Mouse (Mus musculus): ENCODE measurements around the gene Gm16181. TPM values are rescaled to one million over a fixed set of nuclear protein-coding genes. Genes with fewer than 3 reads are reported as not detected.

Gene Gm16181
- polyA plus RNA-seq, 1 experiment, result not detected

DNA sequence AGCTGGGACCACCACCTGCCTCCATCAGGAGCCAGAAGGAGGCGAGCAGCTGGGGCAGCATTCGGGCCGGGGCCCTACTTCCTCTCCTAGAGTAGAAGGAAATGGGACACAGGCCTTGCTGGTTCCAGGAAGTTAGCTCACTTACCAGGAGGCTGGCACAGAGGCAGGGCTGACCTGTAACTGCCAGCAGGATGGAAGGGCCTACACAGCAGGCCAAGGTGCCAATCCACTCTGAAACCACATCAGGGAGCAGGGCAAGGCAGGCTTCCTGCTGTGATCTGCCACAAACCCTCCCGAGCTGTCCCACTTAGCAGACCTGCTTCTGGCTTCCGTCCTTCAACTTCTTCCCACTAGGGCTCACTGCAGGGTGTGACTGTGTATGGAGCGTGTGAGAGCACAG, 1.7 kb downstream of the Gm16181 start:
- TF ChIP-seq CTCF (IDR thresholded peaks at IDR 0.05; ENCODE audit: control insufficient read depth, insufficient read depth, insufficient replicate concordance, low read depth, low read length) (no peak), POLR2A (IDR thresholded peaks at IDR 0.05; ENCODE audit: control insufficient read depth, low read depth, low read length) (no peak)
- Histone ChIP-seq H3K27me3 (ENCODE audit: control insufficient read depth, insufficient read depth, low read length) (no peaks in the 10 kb centered on the region), H3K4me3 (ENCODE audit: control insufficient read depth, low read depth, low read length) (no peak overlapping the region), H3K4me1 (ENCODE audit: control insufficient read depth, insufficient read depth, low read length) (peaks cover 19% of the 10 kb centered on the region), H3K27ac (ENCODE audit: control insufficient read depth, insufficient read depth, low read depth, low read length) (no peak overlapping the region; the same call in 1 of the 2 replicates), H3K36me3 (ENCODE audit: control insufficient read depth, insufficient read depth, low read length) (no peaks in the 10 kb centered on the region)

DNA sequence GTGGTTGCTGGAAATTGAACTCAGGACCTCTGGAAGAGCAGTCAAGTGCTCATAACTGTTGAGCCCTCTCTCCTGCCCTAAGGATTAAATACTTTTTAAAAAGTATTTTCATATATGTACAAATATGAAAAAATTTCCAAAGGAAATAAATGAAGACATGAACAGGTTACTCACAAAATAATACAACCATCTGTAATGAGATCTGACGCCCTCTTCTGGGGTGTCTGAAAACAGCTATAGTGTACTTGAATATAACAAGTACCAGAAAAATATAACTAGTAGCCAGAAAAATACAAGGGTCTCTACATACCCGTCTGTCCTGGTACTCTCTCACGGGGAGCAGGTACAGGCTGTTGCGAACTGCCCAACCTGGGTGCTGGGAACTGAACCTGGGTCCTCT, 4.0 kb downstream of the Gm16181 start:
- peaks cover 20% of the 10 kb centered on the region for H3K4me1 ChIP-seq (ENCODE audit: control insufficient read depth, insufficient read depth, low read length)
- no peak overlapping the region for H3K4me3 ChIP-seq (ENCODE audit: control insufficient read depth, low read depth, low read length)
- no peaks in the 10 kb centered on the region for H3K36me3 ChIP-seq (ENCODE audit: control insufficient read depth, insufficient read depth, low read length)
- no peak overlapping the region for H3K27ac ChIP-seq (ENCODE audit: control insufficient read depth, insufficient read depth, low read depth, low read length)
- H3K27me3 ChIP-seq (ENCODE audit: control insufficient read depth, insufficient read depth, low read length), result no peaks in the 10 kb centered on the region
- TF ChIP-seq CTCF (IDR thresholded peaks at IDR 0.05; ENCODE audit: control insufficient read depth, insufficient read depth, insufficient replicate concordance, low read depth, low read length) (no peak), POLR2A (IDR thresholded peaks at IDR 0.05; ENCODE audit: control insufficient read depth, low read depth, low read length) (no peak)

DNA sequence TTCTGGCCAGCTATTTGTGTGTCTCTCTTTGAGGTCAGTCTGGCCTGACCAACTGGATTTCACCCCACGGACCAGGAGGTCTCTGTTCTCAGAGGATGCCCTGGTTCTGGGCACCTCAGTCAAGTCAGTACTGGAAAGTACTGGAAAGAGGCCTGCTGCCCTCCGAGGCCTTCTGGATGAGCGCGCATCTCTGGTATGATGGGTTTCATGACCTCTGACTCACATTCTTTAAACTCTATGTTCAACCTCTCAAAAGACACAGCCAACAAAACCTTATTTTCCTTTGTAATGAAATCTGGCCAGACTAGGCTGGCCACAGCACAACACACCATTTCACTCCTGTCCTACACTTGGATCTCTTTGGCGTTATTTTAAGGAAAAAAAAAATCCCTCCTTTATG, 4.8 kb downstream of the Gm16181 start:
- H3K4me1 ChIP-seq (ENCODE audit: control insufficient read depth, insufficient read depth, low read length), result peaks cover 18% of the 10 kb centered on the region
- no peak overlapping the region for H3K4me3 ChIP-seq (ENCODE audit: control insufficient read depth, low read depth, low read length)
- H3K27me3 ChIP-seq (ENCODE audit: control insufficient read depth, insufficient read depth, low read length), result no peaks in the 10 kb centered on the region
- H3K27ac ChIP-seq (ENCODE audit: control insufficient read depth, insufficient read depth, low read depth, low read length), result peak overlapping the region; percentile 64
- no peak for TF ChIP-seq POLR2A (IDR thresholded peaks at IDR 0.05; ENCODE audit: control insufficient read depth, low read depth, low read length)
- no peak for TF ChIP-seq CTCF (IDR thresholded peaks at IDR 0.05; ENCODE audit: control insufficient read depth, insufficient read depth, insufficient replicate concordance, low read depth, low read length)
- no peaks in the 10 kb centered on the region for H3K36me3 ChIP-seq (ENCODE audit: control insufficient read depth, insufficient read depth, low read length)

DNA sequence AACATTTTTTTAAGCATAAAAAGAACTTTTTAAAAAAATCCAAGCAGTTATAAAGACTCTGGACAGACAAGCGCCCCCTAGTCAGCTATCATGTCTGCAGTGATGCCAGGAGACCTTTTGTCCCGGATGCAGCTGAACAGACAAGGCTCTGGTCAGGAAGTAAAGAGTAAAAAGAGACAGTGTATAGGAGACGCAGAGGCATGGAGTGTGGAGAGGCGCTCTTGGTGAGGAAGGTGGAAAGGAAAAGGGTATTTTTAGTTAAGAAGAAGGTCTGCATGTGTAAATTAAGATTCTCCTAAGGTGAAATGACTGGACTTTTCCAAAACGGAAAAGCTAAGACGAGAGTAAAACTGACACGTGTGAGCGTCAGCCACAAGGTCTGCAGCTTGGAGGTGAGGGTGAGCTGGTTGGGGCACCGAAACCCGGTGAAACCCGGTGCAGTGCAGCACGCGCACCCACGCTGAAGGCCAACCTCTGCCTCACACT, 6.0 kb downstream of the Gm16181 start:
- Histone ChIP-seq H3K4me3 (ENCODE audit: control insufficient read depth, low read depth, low read length) (no peak overlapping the region), H3K4me1 (ENCODE audit: control insufficient read depth, insufficient read depth, low read length) (peaks cover 16% of the 10 kb centered on the region), H3K27ac (ENCODE audit: control insufficient read depth, insufficient read depth, low read depth, low read length) (peak overlapping the region; percentile 80), H3K36me3 (ENCODE audit: control insufficient read depth, insufficient read depth, low read length) (no peaks in the 10 kb centered on the region; the same call in 1 of the 2 replicates), H3K27me3 (ENCODE audit: control insufficient read depth, insufficient read depth, low read length) (no peaks in the 10 kb centered on the region)
- TF ChIP-seq CTCF (IDR thresholded peaks at IDR 0.05; ENCODE audit: control insufficient read depth, insufficient read depth, insufficient replicate concordance, low read depth, low read length) (no peak), POLR2A (IDR thresholded peaks at IDR 0.05; ENCODE audit: control insufficient read depth, low read depth, low read length) (no peak)

DNA sequence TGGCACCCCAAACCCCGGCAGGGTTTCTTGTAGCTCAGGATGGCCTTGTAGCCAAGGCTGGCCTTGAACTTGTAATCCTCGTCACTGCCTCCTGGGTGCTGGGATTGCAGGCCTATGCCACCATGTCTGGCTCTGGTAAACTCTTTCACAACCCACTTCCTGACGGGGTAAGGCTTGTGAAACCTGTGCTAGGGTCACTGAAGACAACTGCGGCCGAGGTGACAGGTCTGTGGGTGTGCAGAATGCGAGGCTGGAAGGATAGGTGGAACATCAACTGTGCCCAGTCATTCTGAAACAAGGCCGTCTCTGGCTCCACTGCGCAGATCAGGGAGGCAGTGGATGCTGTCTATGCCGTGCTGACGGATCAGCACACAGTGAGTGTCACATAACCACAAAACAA, 10.4 kb downstream of the Gm16181 start:
- no peaks in the 10 kb centered on the region for H3K27me3 ChIP-seq (ENCODE audit: control insufficient read depth, insufficient read depth, low read length)
- peak overlapping the region; percentile 47 for H3K27ac ChIP-seq (ENCODE audit: control insufficient read depth, insufficient read depth, low read depth, low read length)
- TF ChIP-seq POLR2A (IDR thresholded peaks at IDR 0.05; ENCODE audit: control insufficient read depth, low read depth, low read length) (no peak), CTCF (IDR thresholded peaks at IDR 0.05; ENCODE audit: control insufficient read depth, insufficient read depth, insufficient replicate concordance, low read depth, low read length) (no peak)
- no peaks in the 10 kb centered on the region; the same call in 1 of the 2 replicates for H3K36me3 ChIP-seq (ENCODE audit: control insufficient read depth, insufficient read depth, low read length)
- H3K4me3 ChIP-seq (ENCODE audit: control insufficient read depth, low read depth, low read length), result no peak overlapping the region
- H3K4me1 ChIP-seq (ENCODE audit: control insufficient read depth, insufficient read depth, low read length), result peaks cover 23% of the 10 kb centered on the region

DNA sequence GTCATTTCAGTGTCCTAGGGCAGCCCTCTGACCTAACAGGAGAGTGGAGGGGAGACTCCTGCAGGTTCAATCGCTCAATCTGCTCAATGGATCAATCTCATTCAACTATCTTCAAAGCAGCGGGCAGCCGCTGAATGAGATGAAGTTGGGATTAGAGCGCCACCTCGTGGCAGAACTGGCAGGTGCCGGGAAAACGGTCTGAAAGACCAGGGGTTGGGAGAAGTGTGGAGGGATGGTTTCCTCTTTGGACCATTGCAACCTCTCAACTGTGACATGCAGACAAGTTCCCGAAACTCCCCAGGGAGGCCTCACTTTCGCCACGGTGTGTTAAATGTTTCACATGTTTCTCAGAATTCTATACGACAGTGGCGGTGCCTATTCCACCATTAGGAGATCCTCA, 11.4 kb downstream of the Gm16181 start:
- no peaks in the 10 kb centered on the region for H3K27me3 ChIP-seq (ENCODE audit: control insufficient read depth, insufficient read depth, low read length)
- H3K4me3 ChIP-seq (ENCODE audit: control insufficient read depth, low read depth, low read length), result no peak overlapping the region; the same call in 1 of the 2 replicates
- H3K36me3 ChIP-seq (ENCODE audit: control insufficient read depth, insufficient read depth, low read length), result no peaks in the 10 kb centered on the region; the same call in 1 of the 2 replicates
- H3K4me1 ChIP-seq (ENCODE audit: control insufficient read depth, insufficient read depth, low read length), result peaks cover 27% of the 10 kb centered on the region
- peak overlapping the region; percentile 55 for H3K27ac ChIP-seq (ENCODE audit: control insufficient read depth, insufficient read depth, low read depth, low read length)
- peak; percentile 86 for TF ChIP-seq CTCF (IDR thresholded peaks at IDR 0.05; ENCODE audit: control insufficient read depth, insufficient read depth, insufficient replicate concordance, low read depth, low read length)
- TF ChIP-seq POLR2A (IDR thresholded peaks at IDR 0.05; ENCODE audit: control insufficient read depth, low read depth, low read length), result no peak

DNA sequence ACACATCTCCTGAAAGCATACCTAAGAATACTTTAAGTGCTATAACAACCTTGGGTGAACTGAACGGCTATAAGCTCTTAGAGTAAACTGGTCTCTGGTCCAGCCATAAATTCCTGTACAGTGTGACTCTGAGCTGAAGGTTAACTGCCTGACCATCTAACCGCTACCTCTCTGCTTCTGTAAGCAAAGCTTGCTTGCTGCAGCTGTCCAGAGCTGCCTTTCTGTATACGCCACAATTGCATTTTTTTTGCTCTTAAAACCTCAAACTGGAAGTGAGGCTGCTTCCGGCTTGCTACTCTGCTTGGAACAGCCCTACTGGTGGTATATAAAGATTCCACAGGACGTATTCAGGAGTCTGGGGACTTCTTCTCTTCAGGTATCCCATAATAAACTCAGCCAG, 12.0 kb downstream of the Gm16181 start:
- TF ChIP-seq CTCF (IDR thresholded peaks at IDR 0.05; ENCODE audit: control insufficient read depth, insufficient read depth, insufficient replicate concordance, low read depth, low read length) (no peak), POLR2A (IDR thresholded peaks at IDR 0.05; ENCODE audit: control insufficient read depth, low read depth, low read length) (no peak)
- Histone ChIP-seq H3K27ac (ENCODE audit: control insufficient read depth, insufficient read depth, low read depth, low read length) (peak overlapping the region; percentile 73), H3K4me3 (ENCODE audit: control insufficient read depth, low read depth, low read length) (no peak overlapping the region), H3K36me3 (ENCODE audit: control insufficient read depth, insufficient read depth, low read length) (no peaks in the 10 kb centered on the region; the same call in 1 of the 2 replicates), H3K4me1 (ENCODE audit: control insufficient read depth, insufficient read depth, low read length) (peaks cover 25% of the 10 kb centered on the region), H3K27me3 (ENCODE audit: control insufficient read depth, insufficient read depth, low read length) (no peaks in the 10 kb centered on the region)

All from testis, adult 2 months (tissue).